Mouse (Mus musculus): Measurements from ENCODE around the gene Mras. TPM values are rescaled to one million over a fixed set of nuclear protein-coding genes. Genes with fewer than 3 reads are reported as not detected.

The Mras gene
- polyA plus RNA-seq, 1 experiment from 2014 or later = 8.1 TPM

Other genes starting within 250 kb of the Mras start
- not detected in 2 replicates for gene Faiml, start 200.1 kb downstream of the Mras start, polyA plus RNA-seq (2016; fragmentation: Nextera tagmentation; extraction: Ambion mirVana)
- 28.6 and 30.2 TPM in 2 replicates for gene Cep70, start 194.0 kb downstream of the Mras start, polyA plus RNA-seq (2016; fragmentation: Nextera tagmentation; extraction: Ambion mirVana)
- 0.18 and 0.23 TPM in 2 replicates for gene Esyt3, start 78.8 kb downstream of the Mras start, polyA plus RNA-seq (2016; fragmentation: Nextera tagmentation; extraction: Ambion mirVana)
- gene Nme9, start 14.1 kb upstream of the Mras start, polyA plus RNA-seq (2016; fragmentation: Nextera tagmentation; extraction: Ambion mirVana) = not detected in 2 replicates
- 21.5 and 23.3 TPM in 2 replicates for gene Armc8, start 131.5 kb upstream of the Mras start, polyA plus RNA-seq (2016; fragmentation: Nextera tagmentation; extraction: Ambion mirVana)
- 18.4 and 20.4 TPM in 2 replicates for gene Dbr1, start 138.4 kb upstream of the Mras start, polyA plus RNA-seq (2016; fragmentation: Nextera tagmentation; extraction: Ambion mirVana)
- not detected in 2 replicates for gene A4gnt, start 175.1 kb upstream of the Mras start, polyA plus RNA-seq (2016; fragmentation: Nextera tagmentation; extraction: Ambion mirVana)
- gene Dzip1l, start 192.1 kb upstream of the Mras start, polyA plus RNA-seq (2016; fragmentation: Nextera tagmentation; extraction: Ambion mirVana) = 20.5 and 23.4 TPM in 2 replicates

All from heart, embryonic 12.5 days (tissue).